Mouse (Mus musculus) intestine, postnatal 0 days (tissue): Measurements from ENCODE around the gene H2-Oa. TPM values are rescaled to one million over a fixed set of nuclear protein-coding genes. Genes with fewer than 3 reads are reported as not detected.

Experiments
- ATAC-seq: fragments of 200-750 bp; cut with Nextera tagmentation; 2 replicates; pipeline ENCODE4 v1.8.0; 2017; ENCODE audit warnings: mild to moderate bottlenecking, moderate TSS enrichment, moderate library complexity
- H3K27ac ChIP-seq: fragments of 300-500 bp; sonication (generic); 2 replicates; pipeline ENCODE4 v1.5.1; 2014; ENCODE audit warnings: mild to moderate bottlenecking, low read depth, low read length, moderate library complexity
- H3K27me3 ChIP-seq: fragments of 300-500 bp; sonication (generic); replicated peaks from 2 replicates; pipeline ENCODE4 v1.6.1; 2014; ENCODE audit warnings: low read length, mixed read lengths; ENCODE audit not compliant: control insufficient read depth, insufficient read depth
- H3K36me3 ChIP-seq: fragments of 300-500 bp; sonication (generic); 2 replicates; pipeline ENCODE4 v1.6.1; 2014; ENCODE audit warnings: mild to moderate bottlenecking, moderate library complexity; ENCODE audit not compliant: control insufficient read depth, insufficient read depth
- H3K4me1 ChIP-seq: fragments of 300-500 bp; sonication (generic); replicated peaks from 2 replicates; pipeline ENCODE4 v1.6.1; 2014; ENCODE audit warnings: antibody characterized with exemption, low read length, mixed read lengths; ENCODE audit not compliant: control insufficient read depth, insufficient read depth
- H3K4me2 ChIP-seq: fragments of 300-500 bp; sonication (generic); replicated peaks from 2 replicates; pipeline ENCODE4 v1.6.1; 2014; ENCODE audit warnings: low read depth, mild to moderate bottlenecking, moderate library complexity
- H3K4me3 ChIP-seq: fragments of 300-500 bp; sonication (generic); 2 replicates; pipeline ENCODE4 v1.5.1; 2014; ENCODE audit warnings: low read depth, low read length
- H3K9ac ChIP-seq: fragments of 300-500 bp; sonication (generic); 2 replicates; pipeline ENCODE4 v1.6.1; 2014; ENCODE audit warnings: mild to moderate bottlenecking, low read depth, low read length
- H3K9me3 ChIP-seq: fragments of 300-500 bp; sonication (generic); 2 replicates; pipeline ENCODE4 v1.6.1; 2016; ENCODE audit warnings: mixed run types; ENCODE audit not compliant: control insufficient read depth
- CTCF ChIP-seq: sonication (generic); IDR thresholded peaks from 2 replicates; pipeline ENCODE4 v1.5.1; 2016; ENCODE audit warnings: low read depth, mild to moderate bottlenecking, control low read depth, antibody characterized with exemption, moderate library complexity
- WGBS: fragments of 180-500 bp; shearing (Covaris S2); extraction: QIAGEN DNeasy Blood & Tissue Kit; methylation state at CpG from one replicate; pipeline ENCODE4 v1.1.7; 2014; 5-methylcytosine and 5-hydroxymethylcytosine counted together
- polyA plus RNA-seq: library from polyadenylated mRNA; unstranded; fragments of >200 nt; fragmentation: Nextera tagmentation; extraction: Ambion mirVana; gene quantifications from 2 replicates; pipeline ENCODE4 v1.2.1, GENCODE M21; 2015

H2-Oa gene
- polyA plus RNA-seq, 1 experiment from 2014 or later: 0.25 TPM

DNA sequence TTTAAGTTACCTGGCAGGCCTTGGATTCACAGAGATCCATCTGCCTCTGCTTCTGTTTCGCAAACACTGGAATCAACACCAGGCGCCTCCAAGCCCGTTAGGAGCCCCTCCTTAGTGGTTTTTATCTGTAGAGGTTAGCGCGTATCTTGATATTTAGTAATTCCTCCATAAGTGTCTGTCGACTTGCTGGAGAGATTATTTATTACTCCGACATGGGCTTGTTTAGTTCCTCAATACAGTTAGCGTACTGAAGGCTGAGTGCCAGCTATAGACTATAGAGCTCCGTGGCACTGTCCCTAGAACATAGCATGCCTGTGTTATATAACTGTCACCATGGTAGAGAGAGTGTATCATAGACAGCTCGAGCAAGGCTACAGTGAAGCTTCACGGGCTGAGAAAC is 4.0 kb upstream of the H2-Oa start:
- Histone ChIP-seq H3K9me3 (no peaks in the 10 kb centered on the region), H3K27me3 (no peaks in the 10 kb centered on the region), H3K9ac (no peak overlapping the region), H3K4me2 (no peak overlapping the region), H3K4me3 (no peak overlapping the region), H3K27ac (no peak overlapping the region), H3K4me1 (no peaks in the 10 kb centered on the region), H3K36me3 (no peaks in the 10 kb centered on the region)
- WGBS: 61% methylated on average over 11 of the region's 11 CpGs
- no peak for ATAC-seq
- no peak for TF ChIP-seq CTCF

GRCm38 (mm10) chr17:34090923-34091322 is 1.2 kb upstream of the H2-Oa start:
- no peaks in the 10 kb centered on the region for H3K9me3 ChIP-seq
- no peak overlapping the region for H3K4me3 ChIP-seq
- no peaks in the 10 kb centered on the region for H3K27me3 ChIP-seq
- WGBS: 60% methylated on average over 7 of the region's 7 CpGs
- no peak overlapping the region for H3K4me2 ChIP-seq
- no peak for ATAC-seq
- H3K27ac ChIP-seq: no peak overlapping the region
- H3K4me1 ChIP-seq: no peaks in the 10 kb centered on the region
- no peaks in the 10 kb centered on the region for H3K36me3 ChIP-seq
- H3K9ac ChIP-seq: no peak overlapping the region
- TF ChIP-seq CTCF: peak; percentile 63

- Histone ChIP-seq H3K4me2 (no peak overlapping the region), H3K4me3 (no peak overlapping the region), H3K27ac (no peak overlapping the region), H3K9me3 (no peaks in the 10 kb centered on the region), H3K9ac (no peak overlapping the region), H3K4me1 (no peaks in the 10 kb centered on the region), H3K27me3 (no peaks in the 10 kb centered on the region), H3K36me3 (no peaks in the 10 kb centered on the region)
- TF ChIP-seq CTCF: no peak
- no peak for ATAC-seq
- WGBS: 37% methylated on average over 7 of the region's 7 CpGs
Measured at GRCm38 (mm10) chr17:34093199-34093874, 1.2 kb downstream of the H2-Oa start.

GRCm38 (mm10) chr17:34094283-34095035 is 2.3 kb downstream of the H2-Oa start:
- Histone ChIP-seq H3K9ac (no peak overlapping the region), H3K27ac (no peak overlapping the region), H3K4me3 (no peak overlapping the region), H3K4me2 (no peak overlapping the region), H3K36me3 (no peaks in the 10 kb centered on the region), H3K27me3 (no peaks in the 10 kb centered on the region), H3K9me3 (no peaks in the 10 kb centered on the region), H3K4me1 (0 out of 2 replicates have a peak, but pooled peaks cover under 1% of the 10 kb centered on the region)
- ATAC-seq: no peak
- TF ChIP-seq CTCF: no peak
- WGBS: 83% methylated on average over 26 of the region's 27 CpGs

DNA sequence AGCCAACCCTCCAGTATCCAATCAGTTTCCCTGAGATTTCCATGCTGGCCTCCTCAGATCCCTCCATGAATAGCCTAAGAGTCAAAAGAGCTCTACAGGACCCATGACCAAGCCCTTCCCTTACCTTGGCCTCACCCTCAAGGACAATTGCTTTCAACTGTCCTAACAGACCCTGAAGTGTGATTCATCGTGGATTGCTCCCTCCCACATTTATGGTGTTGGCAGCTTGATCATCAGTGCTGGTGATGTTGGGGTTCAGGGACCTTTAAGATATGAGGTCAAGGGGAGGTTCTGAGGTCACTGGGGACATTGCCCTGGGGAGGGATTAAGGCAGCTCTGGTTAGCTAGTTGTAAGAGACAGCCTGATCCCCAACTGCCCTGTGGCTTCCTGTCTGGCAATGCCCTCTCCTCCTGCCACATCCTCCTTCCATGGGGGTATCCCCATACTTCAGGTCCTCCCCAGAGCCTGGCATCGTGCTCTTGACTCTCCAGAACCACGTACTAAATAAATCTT is 4.4 kb downstream of the H2-Oa start:
- H3K4me1 ChIP-seq: 0 out of 2 replicates have a peak, but pooled peaks cover 5% of the 10 kb centered on the region
- no peak for TF ChIP-seq CTCF
- no peak overlapping the region for H3K4me3 ChIP-seq
- ATAC-seq: no peak
- H3K4me2 ChIP-seq: no peak overlapping the region
- no peaks in the 10 kb centered on the region for H3K36me3 ChIP-seq
- H3K27me3 ChIP-seq: no peaks in the 10 kb centered on the region
- no peaks in the 10 kb centered on the region for H3K9me3 ChIP-seq
- WGBS: 68% methylated on average over 3 of the region's 3 CpGs
- no peak overlapping the region for H3K9ac ChIP-seq
- no peak overlapping the region for H3K27ac ChIP-seq

GRCm38 (mm10) chr17:34097272-34097671 is 5.1 kb downstream of the H2-Oa start:
- no peaks in the 10 kb centered on the region for H3K9me3 ChIP-seq
- H3K4me2 ChIP-seq: no peak overlapping the region
- H3K36me3 ChIP-seq: no peaks in the 10 kb centered on the region
- no peak overlapping the region for H3K9ac ChIP-seq
- 0 out of 2 replicates have a peak, but pooled peaks cover 7% of the 10 kb centered on the region for H3K4me1 ChIP-seq
- 70% methylated on average over 5 of the region's 5 CpGs for WGBS
- H3K27ac ChIP-seq: no peak overlapping the region
- ATAC-seq: no peak
- no peak overlapping the region for H3K4me3 ChIP-seq
- H3K27me3 ChIP-seq: no peaks in the 10 kb centered on the region
- no peak for TF ChIP-seq CTCF
